Mouse (Mus musculus) liver, embryonic 14.5 days (tissue): ENCODE measurements around the gene Tbc1d13.
A peak's percentile ranks its signal among the peaks of the same experiment; 100 is the strongest.
"Not testable (repeated sequence)": the region's sequence is repeated elsewhere in the genome, so short reads cannot be mapped to it uniquely, and the experiment has no call there.

Source experiments
- CTCF ChIP-seq: IDR thresholded peaks from 2 replicates; pipeline ENCODE4 v1.5.1; 2016; ENCODE audit warnings: antibody characterized with exemption, low read depth, control low read depth
- EP300 ChIP-seq: IDR thresholded peaks from 2 replicates; pipeline ENCODE4 v1.6.1; 2016; ENCODE audit warnings: antibody characterized with exemption, low read depth

GRCm38 (mm10) chr2:30131240-30131639 is 2.3 kb upstream of the Tbc1d13 start:
- TF ChIP-seq CTCF: peak; percentile 28
- TF ChIP-seq EP300: not testable (repeated sequence)
